Mouse (Mus musculus) heart, adult 18-20 months (tissue): Measurements from ENCODE around the gene Aicda. TPM values are rescaled to one million over a fixed set of nuclear protein-coding genes. Genes with fewer than 3 reads are reported as not detected.
"Not testable (repeated sequence)": the region's sequence is repeated elsewhere in the genome, so short reads cannot be mapped to it uniquely, and the experiment has no call there.

ENCODE experiments used
- DNase-seq, 2 experiments: peaks; one replicate each; pipeline ENCODE4 v3.0.0; 2021 to 2022; ENCODE audit warnings: mixed read lengths in 1 of 2
- long read RNA-seq, 2 experiments: library from polyadenylated mRNA; stranded (forward); transcript quantifications; one replicate each; pipeline ENCODE4 v2.0.0; 2021
- total RNA-seq, 2 experiments: library from RNA; stranded (reverse); gene quantifications; 2 replicates each; pipeline ENCODE4 v1.2.3; 2021

Gene Aicda
- not detected for total RNA-seq
- long read RNA-seq, experiment 1, result 0 reads
- long read RNA-seq, experiment 2, result 0 reads

DNA sequence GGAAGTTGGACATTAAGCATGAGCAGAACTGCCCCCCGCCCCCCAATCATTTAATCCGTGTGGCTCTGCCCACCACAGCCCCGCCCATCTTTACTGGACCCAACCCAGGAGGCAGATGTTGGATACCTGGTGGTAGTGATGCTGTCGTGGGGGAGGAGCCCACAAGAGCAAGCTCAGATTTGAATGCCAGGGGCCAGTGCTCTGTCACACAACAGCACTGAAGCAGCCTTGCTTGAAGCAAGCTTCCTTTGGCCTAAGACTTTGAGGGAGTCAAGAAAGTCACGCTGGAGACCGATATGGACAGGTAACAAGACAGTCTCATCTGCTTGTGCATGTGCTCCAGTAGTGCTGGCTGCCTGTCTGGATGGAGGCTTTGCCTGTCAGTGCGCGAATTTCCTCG lies at the start of gene Aicda:
TSS of gene Aicda (plus strand) at position 196 of the 400 bp plus-strand sequence.
- no peak for DNase-seq

DNA sequence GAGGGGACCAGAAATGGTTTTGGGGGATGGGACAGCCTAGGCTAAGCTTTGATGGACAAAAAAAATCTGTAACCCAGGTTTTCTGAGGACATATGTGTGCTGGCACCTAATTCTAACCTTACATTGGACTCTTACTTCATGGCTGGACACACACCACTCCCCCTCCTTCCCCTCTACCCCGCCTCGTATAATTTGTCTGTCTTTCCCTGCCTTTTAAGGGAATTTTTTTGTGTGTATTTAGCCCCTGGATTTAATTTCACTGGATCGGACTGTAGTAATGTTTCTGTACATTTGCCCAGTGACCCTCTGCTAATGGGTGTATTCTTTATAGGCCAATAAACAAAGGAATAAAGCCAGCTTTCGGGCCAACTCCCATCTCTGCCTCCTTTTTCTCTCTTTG lies 48.6 kb upstream of the Aicda start:
- DNase-seq, result no peak

DNA sequence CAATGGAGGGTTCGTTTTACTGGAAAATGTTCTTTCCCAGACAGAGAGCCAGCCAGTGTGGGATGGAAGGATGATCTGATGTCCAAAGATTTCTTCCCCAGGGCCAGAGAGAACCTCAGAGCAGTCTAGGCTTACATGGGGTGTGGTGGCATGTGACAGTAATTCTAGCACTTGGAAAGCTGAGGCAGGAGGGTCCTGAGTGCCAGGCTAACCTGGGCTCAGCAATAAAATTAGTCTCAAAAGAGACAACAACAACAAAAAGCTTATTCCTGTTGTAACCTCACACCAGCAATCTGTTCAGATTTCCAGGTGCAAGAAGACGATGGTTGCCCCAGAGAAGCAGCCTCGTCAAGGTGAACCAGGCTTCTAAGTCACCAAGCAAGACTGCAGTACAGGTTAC lies 48.1 kb upstream of the Aicda start, which contains the start of gene Mfap5:
TSS of gene Mfap5 (plus strand) at position 301 of the 400 bp plus-strand sequence.
- DNase-seq, result no peak

DNA sequence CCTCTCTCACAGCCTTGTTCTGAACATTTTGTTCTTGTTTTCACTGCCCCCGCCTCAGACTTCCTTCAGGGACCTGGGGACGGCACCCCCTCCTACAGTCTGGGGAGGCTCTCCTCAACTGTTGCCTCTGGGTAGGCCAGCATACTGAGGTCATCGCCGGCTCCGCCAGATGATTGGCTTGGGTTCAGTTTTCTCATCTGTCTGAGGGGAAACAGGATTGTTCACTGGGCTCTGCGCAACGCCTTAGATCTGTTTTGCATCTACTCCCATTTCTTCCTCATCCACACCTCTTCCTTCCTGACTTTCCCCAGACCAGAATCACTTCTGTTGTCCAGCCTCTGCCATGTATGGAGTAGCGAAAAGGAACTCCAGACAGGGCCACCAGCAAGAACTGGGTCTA lies 45.1 kb upstream of the Aicda start:
- DNase-seq, result peak; percentile 83 to 91

DNA sequence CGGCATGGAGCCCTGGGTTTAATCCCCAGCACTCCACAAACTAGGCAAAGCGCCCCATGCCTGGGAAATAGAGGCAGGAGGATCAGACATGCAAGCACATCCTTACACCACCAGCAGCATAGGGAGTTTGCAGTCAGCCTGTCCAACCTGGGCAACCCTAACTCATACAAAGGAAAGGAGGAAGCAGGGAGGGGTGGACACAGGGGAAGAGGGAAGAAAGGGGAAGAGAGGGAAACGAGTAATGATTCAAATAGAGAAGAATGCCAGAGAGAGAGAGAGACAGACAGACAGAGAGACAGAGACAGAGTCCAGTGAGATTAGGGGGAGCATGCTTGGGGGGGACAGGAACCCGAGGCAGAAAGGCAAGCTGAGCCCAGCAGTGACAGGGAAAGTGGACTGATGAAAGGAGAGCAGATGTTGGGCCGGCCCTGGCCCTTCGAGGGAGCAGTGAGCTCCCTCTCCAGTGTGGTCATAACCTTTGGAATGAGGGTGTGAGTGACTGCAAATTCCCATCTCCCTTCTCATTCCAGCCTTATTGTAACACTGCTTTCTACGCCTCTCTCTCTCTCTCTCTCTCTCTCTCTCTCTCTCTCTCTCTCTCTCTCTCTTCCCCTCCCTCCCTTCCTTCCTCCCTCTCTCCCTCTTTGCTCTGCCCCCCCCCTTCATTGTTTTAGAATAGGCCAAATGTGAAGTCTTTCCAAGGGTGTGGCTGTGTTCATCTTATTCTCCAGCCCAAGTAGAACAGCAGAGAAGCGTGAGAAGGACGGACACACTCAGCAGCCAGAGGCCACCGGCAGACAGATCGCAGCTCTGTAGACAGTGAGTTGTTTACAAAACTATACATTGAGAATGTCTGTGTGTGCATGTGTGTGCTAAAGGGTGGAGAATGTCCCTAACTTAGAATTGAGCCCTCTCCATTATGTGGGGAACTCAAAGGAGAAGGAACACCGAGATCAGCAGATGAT lies 40.4 kb upstream of the Aicda start:
- DNase-seq, result peak; percentile 45 to 49

DNA sequence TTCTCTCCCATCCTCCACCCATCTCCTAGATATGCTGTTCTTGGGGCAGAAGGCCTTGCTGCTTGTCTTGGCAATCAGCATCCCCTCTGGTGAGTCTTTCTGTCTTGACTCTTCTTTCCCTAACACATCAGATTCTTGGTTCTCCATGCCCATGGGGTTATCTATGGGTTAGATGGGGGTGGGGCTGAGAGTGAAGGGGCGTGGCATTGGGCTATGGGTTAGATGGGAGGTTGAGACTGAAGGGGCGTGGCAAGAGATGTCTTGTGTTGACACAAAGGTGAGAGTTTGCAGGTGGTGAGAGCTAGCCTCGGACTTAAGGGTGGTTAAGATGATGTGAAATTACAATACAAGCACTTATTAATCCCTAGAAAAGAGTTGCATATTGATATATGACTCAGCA lies 39.3 kb upstream of the Aicda start:
- DNase-seq, result no peak

DNA sequence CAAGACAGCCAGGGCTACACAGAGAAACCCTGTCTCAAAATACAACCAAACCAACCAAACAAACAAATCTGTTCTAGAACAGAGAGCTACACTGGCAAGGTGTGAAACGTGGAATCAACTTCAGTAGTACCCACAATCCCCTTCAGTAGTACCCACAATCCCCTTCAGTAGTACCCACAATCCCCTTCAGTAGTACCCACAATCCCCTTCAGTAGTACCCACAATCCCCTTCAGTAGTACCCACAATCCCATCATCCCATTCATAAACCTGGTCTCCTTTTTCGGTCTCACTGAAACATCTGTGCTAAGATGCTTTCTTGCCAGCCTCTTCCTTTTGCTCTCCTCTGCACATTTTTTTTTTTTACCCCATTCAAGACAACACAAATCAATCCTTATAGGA lies 37.8 kb upstream of the Aicda start:
- not testable (repeated sequence) for DNase-seq

DNA sequence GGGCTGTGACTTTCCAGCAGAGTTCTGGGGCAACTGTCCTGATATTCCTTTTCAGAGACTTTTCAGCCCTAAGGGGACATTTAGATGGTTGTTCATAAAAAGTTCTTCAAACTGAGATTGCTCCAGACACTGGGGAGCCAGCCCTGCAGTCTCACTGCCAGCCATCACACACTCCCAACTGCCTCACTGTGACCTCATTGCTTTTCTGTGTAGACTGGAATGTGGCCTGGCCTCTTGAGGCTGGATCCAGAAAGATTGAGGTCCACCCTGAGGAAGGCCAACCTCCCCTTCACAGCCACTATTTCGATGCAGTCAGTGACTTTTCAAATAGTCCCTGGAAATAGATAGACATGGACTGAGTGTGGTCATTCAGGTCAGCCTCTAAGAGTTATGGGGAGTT lies 35.9 kb upstream of the Aicda start:
- DNase-seq, result peak; percentile 37 to 57

DNA sequence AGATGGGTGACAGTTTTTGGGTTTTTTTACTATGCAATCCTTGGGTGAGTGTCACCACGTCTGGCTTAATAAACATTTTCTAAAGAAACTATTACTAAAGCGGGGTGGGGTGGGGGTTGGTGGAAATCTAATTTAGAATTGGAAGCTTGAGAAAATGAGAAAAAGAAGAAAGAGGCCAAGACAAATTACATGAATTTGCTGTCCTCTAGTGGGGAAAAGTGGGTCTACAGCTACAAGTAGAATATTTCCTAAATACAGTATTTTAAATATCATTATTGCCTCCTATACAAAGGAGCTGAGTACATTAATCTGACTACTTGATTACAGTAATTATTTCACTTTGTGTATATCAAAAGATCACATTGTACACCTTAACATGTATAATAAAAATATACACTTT lies 34.2 kb upstream of the Aicda start:
- peak in 1 of 2 experiments; percentile 54 for DNase-seq

DNA sequence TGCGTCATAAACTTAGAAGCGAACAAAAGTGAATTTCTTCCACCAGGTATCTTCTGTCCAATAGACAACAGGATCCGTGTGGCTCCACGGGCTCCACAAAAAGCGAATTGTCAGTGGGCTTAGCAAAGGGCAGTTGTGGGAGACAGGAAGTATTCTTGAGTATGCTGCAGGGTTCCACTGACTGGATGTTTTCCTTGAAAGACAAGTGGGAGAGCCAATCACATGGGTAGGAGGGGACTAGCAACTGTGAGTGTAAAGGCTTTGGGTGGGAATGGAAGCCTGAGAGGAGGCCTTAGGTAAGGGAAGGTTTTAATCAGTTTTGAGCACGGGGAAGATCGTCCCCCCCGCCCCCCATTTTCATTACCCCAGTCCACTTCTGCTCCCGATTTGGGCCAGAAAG lies 31.0 kb upstream of the Aicda start:
- peak in 1 of 2 experiments; percentile 30 for DNase-seq

DNA sequence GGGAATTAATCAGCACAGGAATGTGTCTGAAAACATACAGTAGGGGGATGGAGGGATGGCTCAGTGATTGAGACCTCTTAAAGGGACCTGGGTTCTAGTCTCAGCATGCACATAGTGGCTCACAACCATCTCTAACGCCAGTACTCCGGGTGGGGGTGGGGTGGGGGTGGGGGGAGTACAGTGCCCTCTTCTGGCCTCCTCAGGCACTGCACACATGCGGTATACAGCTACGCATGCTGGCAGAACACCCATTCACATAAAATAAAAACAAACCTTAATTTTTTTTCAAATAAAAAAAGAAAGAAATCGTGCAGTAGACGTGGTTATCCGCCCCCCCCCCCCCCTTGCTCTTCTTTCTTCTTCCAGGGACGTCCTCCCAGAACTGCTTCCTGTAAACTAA lies 30.3 kb upstream of the Aicda start:
- no peak for DNase-seq

DNA sequence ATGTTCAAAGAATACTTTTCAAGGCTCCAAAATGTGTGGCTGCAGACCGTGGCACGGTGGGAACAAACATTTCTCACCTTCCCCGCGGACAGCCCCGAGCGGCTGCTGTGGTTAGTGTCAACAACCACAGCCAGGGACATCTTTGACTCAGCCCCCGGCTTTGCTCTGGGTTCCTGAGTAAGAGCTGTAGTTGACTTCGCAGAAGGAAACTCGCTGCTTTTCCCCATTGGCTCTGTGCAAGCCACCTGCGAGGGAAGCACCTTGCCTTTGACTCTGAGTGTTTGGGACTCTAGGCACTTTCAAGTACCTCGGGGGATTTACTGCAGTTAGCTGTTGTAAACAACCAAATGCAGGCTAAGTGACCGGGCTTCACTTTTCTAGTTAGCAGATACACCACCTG lies 26.0 kb upstream of the Aicda start:
- DNase-seq, result no peak

DNA sequence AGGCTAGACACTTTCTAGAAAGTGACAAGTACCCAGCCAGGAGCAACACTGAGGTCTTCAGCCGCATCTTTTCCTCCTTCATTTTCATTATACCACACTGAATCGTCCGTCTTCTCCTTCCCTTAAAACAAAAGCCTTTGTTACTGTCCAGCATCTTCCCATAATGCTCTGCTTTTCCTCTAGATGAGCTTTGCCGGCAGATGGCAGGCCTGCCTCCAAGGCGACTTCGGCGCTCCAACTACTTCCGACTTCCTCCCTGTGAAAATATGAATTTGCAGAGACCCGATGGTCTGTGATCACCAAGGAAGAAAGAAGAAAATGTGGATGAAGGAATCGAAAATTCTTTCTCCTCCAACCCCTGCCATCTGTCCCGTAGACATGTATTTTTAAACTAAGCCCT lies 25.5 kb upstream of the Aicda start:
- DNase-seq, result no peak

DNA sequence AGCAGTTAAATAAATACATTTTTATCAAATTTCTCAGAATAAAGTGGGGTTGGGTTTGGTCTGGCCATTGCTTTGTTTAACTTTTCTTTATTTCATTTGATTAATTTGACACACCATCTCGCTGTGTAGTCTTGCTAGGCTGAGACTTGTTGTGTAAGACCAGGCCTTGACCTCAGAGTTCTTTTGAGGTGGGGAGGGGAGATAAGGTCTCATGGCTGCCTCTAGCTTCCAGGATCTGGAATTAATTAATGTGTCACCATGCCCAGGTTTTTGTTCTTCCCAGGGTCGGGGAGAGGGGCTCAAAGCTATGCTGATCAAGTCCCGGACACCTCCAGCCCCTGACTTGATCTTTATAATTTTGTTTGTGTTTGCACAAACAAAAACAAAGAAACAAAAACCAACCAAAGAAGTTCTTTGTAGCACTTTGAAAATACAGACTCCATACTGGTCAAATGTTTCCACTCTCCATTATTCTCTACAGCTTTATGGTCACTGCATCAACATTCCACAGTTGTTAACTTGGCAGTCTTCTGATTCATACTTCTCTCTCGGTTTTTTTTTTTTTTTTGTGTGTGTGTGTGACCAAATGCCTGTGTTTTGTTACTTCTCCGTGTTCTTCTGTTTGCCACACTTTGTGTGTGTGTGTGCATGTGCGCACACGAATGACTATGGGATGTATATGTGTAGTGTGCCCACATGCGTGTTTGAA lies 22.0 kb upstream of the Aicda start:
- no peak for DNase-seq

DNA sequence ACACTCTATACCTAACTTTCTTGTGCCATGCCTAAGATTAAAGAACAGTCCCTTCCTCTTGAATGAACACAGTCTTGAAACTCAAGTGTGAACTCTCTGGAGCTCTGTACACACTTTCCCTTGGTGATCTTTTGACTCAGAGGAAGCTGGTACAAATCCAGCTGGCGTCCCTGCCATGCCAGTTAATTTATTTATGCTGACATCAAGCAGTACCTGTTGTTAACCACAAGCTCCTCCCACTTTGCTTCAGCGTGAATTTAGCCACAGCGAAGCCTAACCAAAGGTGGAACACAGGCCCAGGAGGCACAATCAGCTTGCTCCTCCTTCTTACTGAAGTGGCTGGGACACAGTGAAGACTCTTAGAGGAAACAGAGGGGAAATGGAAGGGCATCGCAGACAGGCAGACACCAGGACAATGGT lies 20.7 kb upstream of the Aicda start:
- no peak for DNase-seq

DNA sequence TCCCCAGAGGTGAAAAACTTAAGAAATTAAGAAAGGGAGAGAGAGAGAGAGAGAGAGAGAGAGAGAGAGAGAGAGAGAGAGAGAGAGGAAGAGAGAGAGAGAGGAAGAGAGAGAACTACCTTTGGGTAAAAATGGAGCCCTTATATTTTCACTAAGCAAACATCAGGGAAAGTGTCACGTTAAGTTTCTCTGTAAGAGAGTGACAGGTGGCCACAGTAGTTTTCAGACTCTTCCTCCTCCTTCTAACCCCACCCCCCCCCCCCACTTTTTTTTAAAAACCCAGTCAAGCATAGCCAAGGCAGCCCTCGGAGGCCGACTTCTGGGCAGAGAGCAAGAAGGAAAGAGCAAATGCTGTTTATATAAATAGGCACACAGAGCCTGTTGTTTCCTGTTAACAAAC lies 19.6 kb upstream of the Aicda start:
- DNase-seq, result no peak

DNA sequence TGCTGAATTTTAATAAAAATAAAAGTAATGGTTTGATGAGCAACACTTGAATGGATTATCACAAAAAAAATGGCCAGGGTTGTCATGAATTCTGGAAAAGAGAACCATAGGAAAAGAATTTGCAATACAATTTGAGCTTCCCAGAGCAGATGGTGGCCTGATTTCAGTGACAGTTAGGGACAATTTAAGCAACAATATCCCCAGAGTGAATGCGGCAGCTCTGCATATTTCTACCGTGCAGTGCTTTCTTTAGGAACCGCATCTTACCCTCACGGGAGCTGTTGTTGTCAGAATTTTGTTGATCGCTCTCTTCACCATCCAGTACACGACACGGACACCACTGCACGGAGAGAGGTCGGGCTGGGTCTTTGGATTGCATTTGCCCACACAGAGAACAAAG lies 14.0 kb upstream of the Aicda start:
- DNase-seq, result no peak

DNA sequence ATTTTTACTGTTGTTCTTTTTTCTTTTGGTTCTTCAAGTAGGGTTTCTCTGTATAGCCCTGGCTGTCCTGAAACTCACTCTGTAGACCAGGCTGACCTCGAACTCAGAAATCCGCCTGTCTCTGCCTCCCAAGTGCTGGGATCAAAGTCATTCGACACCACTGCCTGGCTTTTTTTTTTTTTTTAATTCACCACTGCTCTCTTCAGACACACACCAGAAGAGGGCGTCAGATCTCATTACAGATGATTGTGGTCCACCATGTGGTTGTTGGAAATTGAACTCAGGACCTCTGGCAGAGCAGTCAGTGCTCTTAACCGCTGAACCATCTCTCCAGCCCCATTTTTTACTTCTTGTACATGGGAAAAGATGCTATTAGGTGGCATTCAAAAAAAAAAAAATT lies 11.1 kb upstream of the Aicda start:
- not testable (repeated sequence) for DNase-seq

DNA sequence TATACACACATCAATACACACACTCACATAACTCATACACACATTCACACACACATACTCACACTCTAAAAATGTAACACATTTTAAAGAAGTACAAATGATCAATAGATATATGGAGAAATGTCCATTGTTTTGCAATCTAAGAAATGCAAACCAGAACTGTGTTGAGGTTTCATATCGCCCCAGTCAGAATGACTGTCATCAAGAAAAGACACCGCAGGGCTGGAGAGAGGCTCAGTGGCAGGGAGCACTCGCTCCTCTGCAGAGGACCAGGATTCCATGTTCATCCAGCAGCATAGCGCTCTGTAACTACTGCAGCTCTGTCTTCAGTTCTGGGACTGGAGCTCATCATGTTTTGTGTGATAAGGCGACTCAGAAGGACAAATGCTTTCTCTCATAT lies 10.0 kb upstream of the Aicda start:
- no peak for DNase-seq

DNA sequence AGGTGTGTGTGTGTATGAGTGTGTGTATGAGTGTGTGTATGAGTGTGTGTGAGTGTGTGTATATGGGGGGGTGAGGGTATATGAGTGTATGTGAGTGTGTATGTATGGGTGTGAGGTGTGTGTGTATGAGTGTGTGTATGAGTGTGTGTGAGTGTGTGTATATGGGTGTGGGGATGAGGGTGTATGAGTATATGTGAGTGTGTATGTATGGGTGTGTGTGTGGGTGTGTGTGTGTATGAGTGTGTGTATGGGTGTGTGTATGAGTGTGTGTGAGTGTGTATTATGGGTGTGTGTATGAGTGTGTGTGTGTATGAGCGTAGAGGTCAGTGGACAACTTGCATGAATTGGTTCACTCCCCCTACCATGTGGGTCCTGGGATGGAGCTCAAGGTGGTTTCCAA lies 8.9 kb upstream of the Aicda start:
- no peak for DNase-seq

DNA sequence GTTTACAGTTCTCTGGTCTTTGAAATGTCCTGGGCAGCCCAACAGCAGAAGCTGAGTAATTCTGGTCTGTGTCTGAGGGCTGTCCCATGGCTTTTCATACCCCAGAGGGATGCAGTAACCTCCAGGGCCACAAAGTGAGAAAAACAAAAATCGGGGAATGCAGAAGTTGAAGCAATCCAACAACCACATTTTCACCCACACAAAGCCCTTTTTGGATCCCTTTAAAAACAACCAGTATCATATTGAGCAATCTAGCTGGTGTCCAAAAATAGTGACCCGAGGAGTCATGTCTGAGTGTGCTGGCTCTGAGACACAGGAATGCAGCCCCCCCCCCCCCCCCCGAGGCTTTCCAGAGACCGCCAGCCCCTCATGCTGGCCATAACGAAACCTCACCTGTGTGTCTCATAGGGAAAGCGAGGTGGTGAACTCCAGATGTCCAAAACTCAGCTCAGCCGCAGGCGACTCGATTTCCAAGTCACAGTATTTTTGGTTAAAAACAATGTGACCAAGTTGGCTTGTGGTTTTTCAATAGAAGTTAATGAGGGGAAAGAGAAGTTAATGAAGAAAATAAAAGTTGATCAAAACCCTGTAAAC lies 8.2 kb upstream of the Aicda start:
- peak in 1 of 2 experiments; percentile 36 for DNase-seq

DNA sequence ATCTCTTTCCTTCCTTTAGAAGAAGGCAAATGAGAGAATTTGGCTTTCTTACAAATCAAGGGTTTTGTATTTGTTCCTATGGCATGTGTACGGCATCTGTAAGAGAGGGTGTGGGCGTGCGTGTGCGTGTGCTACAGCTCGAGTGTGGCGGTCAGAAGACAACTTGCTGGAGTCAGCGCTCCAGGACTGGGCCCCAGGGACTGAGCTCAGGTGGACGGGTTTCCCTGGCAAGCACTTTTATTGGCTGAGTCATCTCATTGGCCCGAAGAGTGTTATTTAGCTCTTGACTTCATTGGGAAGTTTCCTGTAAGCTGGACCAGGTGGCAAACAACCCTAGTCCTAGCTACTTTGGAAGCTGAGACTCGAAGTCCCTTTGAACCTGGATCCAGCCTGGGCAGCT lies 7.7 kb upstream of the Aicda start:
- DNase-seq, result no peak

DNA sequence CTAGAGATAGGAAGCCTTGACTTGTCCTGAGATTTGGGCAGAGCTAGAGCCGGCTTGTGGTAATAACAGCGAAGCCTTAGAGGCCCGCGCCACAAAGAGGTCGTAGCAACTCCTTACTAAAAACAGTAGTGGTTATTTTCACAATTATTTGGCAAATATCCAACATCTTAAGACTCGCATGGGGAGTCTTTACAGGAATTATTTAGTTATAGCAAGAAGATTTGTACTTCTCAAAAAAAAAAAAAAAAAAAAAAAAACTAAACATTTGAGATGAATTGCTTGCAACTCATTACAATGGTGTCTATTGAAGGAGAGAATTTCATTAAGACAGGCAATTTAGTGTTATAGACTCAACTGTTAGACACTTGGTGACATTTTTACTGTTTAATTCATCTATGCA lies 501 bp downstream of the Aicda start:
- DNase-seq, result no peak
